Mouse (Mus musculus): ENCODE data around the gene Ints3.

The Ints3 gene

GRCm38 (mm10) chr3:90433381-90434020 lies at the start of gene Ints3:
Ints3 (minus strand) TSS chr3:90433622.
- peak; percentile 99 for DNase-seq (ENCODE audit: low read depth, low spot score)

GRCm38 (mm10) chr3:90475831-90476611 lies 42.6 kb upstream of the Ints3 start, which contains the start of gene Ilf2:
Ilf2 (plus strand) TSS chr3:90476126.
- DNase-seq (ENCODE audit: low read depth, low spot score): peak; percentile 99

GRCm38 (mm10) chr3:90475151-90475830 lies 41.9 kb upstream of the Ints3 start:
- DNase-seq (ENCODE audit: low read depth, low spot score): no peak

GRCm38 (mm10) chr3:90472213-90472612 lies 38.8 kb upstream of the Ints3 start:
- no peak for DNase-seq (ENCODE audit: low read depth, low spot score)

- DNase-seq (ENCODE audit: low read depth, low spot score): no peak
Measured at GRCm38 (mm10) chr3:90467618-90468300, 34.3 kb upstream of the Ints3 start.

- DNase-seq (ENCODE audit: low read depth, low spot score): peak; percentile 73
Measured at GRCm38 (mm10) chr3:90466311-90466766, 32.9 kb upstream of the Ints3 start.

GRCm38 (mm10) chr3:90465686-90466310 lies 32.4 kb upstream of the Ints3 start, which contains the start of gene Npr1:
Npr1 (minus strand) TSS chr3:90465866.
- DNase-seq (ENCODE audit: low read depth, low spot score): no peak

GRCm38 (mm10) chr3:90465081-90465685 lies 31.8 kb upstream of the Ints3 start:
- no peak for DNase-seq (ENCODE audit: low read depth, low spot score)

- no peak for DNase-seq (ENCODE audit: low read depth, low spot score)
Measured at GRCm38 (mm10) chr3:90464552-90465080, 31.2 kb upstream of the Ints3 start.

- DNase-seq (ENCODE audit: low read depth, low spot score): no peak
Measured at GRCm38 (mm10) chr3:90462579-90462978, 29.2 kb upstream of the Ints3 start.

- DNase-seq (ENCODE audit: low read depth, low spot score): no peak
Measured at GRCm38 (mm10) chr3:90461935-90462334, 28.5 kb upstream of the Ints3 start.

GRCm38 (mm10) chr3:90460315-90460714 lies 26.9 kb upstream of the Ints3 start:
- no peak for DNase-seq (ENCODE audit: low read depth, low spot score)

GRCm38 (mm10) chr3:90459727-90460126 lies 26.3 kb upstream of the Ints3 start:
- no peak for DNase-seq (ENCODE audit: low read depth, low spot score)

- DNase-seq (ENCODE audit: low read depth, low spot score): no peak
Measured at GRCm38 (mm10) chr3:90454931-90455330, 21.5 kb upstream of the Ints3 start.

- DNase-seq (ENCODE audit: low read depth, low spot score): no peak
Measured at GRCm38 (mm10) chr3:90451396-90452095, 18.1 kb upstream of the Ints3 start.

GRCm38 (mm10) chr3:90450874-90451273 lies 17.5 kb upstream of the Ints3 start:
- no peak for DNase-seq (ENCODE audit: low read depth, low spot score)

GRCm38 (mm10) chr3:90448626-90449025 lies 15.2 kb upstream of the Ints3 start:
- no peak for DNase-seq (ENCODE audit: low read depth, low spot score)

GRCm38 (mm10) chr3:90447123-90447494 lies 13.7 kb upstream of the Ints3 start:
- DNase-seq (ENCODE audit: low read depth, low spot score): peak; percentile 67

- DNase-seq (ENCODE audit: low read depth, low spot score): peak; percentile 95
Measured at GRCm38 (mm10) chr3:90446389-90447122, 13.1 kb upstream of the Ints3 start.

Measured in forelimb bud, embryonic 11.5 days (tissue).